Mouse (Mus musculus) left cerebral cortex, postnatal 10 days (tissue): Measurements from ENCODE around the gene Kif19a. TPM values are rescaled to one million over a fixed set of nuclear protein-coding genes. Genes with fewer than 3 reads are reported as not detected.

Source experiments
- DNase-seq, 2 experiments: peaks; one replicate each; pipeline ENCODE4 v3.0.0; 2021 to 2022; ENCODE audit warnings: low spot score in 2 of 2, mixed read lengths in 1 of 2; ENCODE audit errors: extremely low spot score in 1 of 2
- intact Hi-C: fragments of 180-260 bp; cut with DNase I; formaldehyde crosslinking; loops from one replicate; pipeline ENCODE4 v1.15.1; 2025
- total RNA-seq, 2 experiments: library from RNA; stranded (reverse); gene quantifications; 2 replicates each; pipeline ENCODE4 v1.2.3; 2021

Kif19a gene
- total RNA-seq, 2 experiments from 2014 or later, result 4.0 to 8.7 TPM

GRCm38 (mm10) chr11:114826686-114827085 lies 61.5 kb downstream of the Kif19a start:
- intact Hi-C loops, result no loop called here
- no peak for DNase-seq

- DNase-seq, result peak in 1 of 2 experiments; percentile 71
- intact Hi-C loops, result no loop called here
Observed at GRCm38 (mm10) chr11:114829499-114830432, 64.6 kb downstream of the Kif19a start.

GRCm38 (mm10) chr11:114830433-114830773 lies 65.2 kb downstream of the Kif19a start:
- intact Hi-C loops, result no loop called here

GRCm38 (mm10) chr11:114833166-114833565 lies 68.0 kb downstream of the Kif19a start:
- intact Hi-C loops, result no loop called here
- no peak for DNase-seq

More at GRCm38 (mm10) chr11:114830433-114830773, 65.2 kb downstream of the Kif19a start:
- no peak for DNase-seq

Other genes with a start within 250 kb of the Kif19a start
- gene Rpl38, start 96.9 kb upstream of the Kif19a start, total RNA-seq, result 100 to 1,000 TPM; 902 to 927 TPM
- 10 to 100 TPM; 21.7 TPM for gene Ttyh2, start 90.0 kb upstream of the Kif19a start, total RNA-seq
- 1 to 10 TPM in 1 of 2 experiments, under 1 TPM in 1; 0.59 to 1.0 TPM for gene Dnaic2, start 38.0 kb upstream of the Kif19a start, total RNA-seq
- gene Btbd17, start 30.6 kb downstream of the Kif19a start, total RNA-seq, result 10 to 100 TPM; 22.6 to 26.4 TPM
- gene Gpr142, start 33.5 kb downstream of the Kif19a start, total RNA-seq, result not detected
- gene Gprc5c, start 85.8 kb downstream of the Kif19a start, total RNA-seq, result 1 to 10 TPM; 4.1 to 4.4 TPM
- gene Cd300a, start 124.7 kb downstream of the Kif19a start, total RNA-seq, result under 1 TPM; 0.43 to 0.58 TPM
- not detected for gene Cd300lb, start 169.0 kb downstream of the Kif19a start, total RNA-seq
- not detected for gene Cd300c, start 203.8 kb downstream of the Kif19a start, total RNA-seq
- gene Cd300ld, start 224.5 kb downstream of the Kif19a start, total RNA-seq, result under 1 TPM in 1 of 2 experiments, not detected in 1; 0.16 TPM
- 1 to 10 TPM; 2.9 to 3.2 TPM for gene Cd300c2, start 236.5 kb downstream of the Kif19a start, total RNA-seq